Mouse (Mus musculus): ENCODE measurements at regions not wholly inside any gene's neighbourhood (a gene's known extent, or its start where the extent isn't known, plus 50 kb on each side); places are given as distances from the start of the nearest gene placed in this dataset.

GRCm38 (mm10) chr7:61769826-61770225 is 576.5 kb upstream of the Ndn start:
- H3K9me3 ChIP-seq (replicated peaks; ENCODE audit: low read length): no peaks in the 10 kb centered on the region
- no peak overlapping the region for H3K4me2 ChIP-seq (ENCODE audit: low read length)
- no peaks in the 10 kb centered on the region for H3K4me1 ChIP-seq (replicated peaks; ENCODE audit: insufficient read depth, low read length)
- no peak overlapping the region for H3K9ac ChIP-seq (ENCODE audit: low read depth, low read length)
- no peak for DNase-seq (ENCODE audit: low spot score)
- TF ChIP-seq CTCF (IDR thresholded peaks at IDR 0.05; ENCODE audit: low read depth): peak; percentile 41; the same call in 1 of the 2 replicates
- no peak overlapping the region for H3K27ac ChIP-seq
- H3K27me3 ChIP-seq (ENCODE audit: insufficient read depth, low read length): no peaks in the 10 kb centered on the region
- ATAC-seq (replicated peaks; ENCODE audit: low FRiP score, low read depth): no peak
- H3K36me3 ChIP-seq (ENCODE audit: insufficient read depth, low read length): no peaks in the 10 kb centered on the region
- no peak overlapping the region for H3K4me3 ChIP-seq (replicated peaks; ENCODE audit: low read depth, low read length)

DNA sequence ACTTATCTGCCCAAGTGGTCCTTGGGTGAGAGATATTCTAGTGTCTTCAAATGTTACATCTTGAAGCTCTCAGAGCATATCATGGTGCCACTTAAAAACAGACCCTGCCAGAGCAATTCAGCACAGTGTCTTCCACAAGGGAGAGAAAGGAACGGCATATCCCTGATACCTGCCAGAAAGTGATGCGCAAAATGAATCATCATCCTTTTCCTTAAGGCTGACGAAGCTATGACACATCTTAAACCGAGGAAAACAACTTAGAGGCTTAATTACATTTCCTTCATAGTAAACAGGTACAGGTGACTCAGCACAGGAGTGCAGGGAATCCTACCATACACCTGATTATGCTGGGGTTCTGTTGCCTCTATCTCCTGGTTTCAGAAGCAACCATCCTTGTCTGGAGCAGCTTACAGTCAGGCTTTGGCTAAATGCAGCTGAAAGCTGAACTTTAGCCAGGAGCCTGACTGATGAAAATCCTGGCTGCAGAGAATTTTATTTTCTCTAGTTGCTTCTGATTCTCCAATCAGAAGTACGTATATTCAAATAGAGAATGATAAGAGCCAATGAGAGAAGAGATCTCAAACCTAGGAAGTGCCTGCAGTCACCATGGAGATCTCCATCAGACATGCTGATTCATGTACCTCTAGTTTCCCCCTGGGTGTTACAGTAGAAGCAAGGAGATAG is 556.1 kb upstream of the Ndn start:
- Histone ChIP-seq H3K27ac (no peak overlapping the region), H3K36me3 (ENCODE audit: insufficient read depth, low read length) (no peaks in the 10 kb centered on the region), H3K4me3 (replicated peaks; ENCODE audit: low read depth, low read length) (no peak overlapping the region), H3K4me1 (replicated peaks; ENCODE audit: insufficient read depth, low read length) (no peaks in the 10 kb centered on the region), H3K9me3 (replicated peaks; ENCODE audit: low read length) (no peaks in the 10 kb centered on the region), H3K4me2 (ENCODE audit: low read length) (no peak overlapping the region), H3K27me3 (ENCODE audit: insufficient read depth, low read length) (no peaks in the 10 kb centered on the region), H3K9ac (ENCODE audit: low read depth, low read length) (no peak overlapping the region)
- 81% methylated on average over 5 of the region's 5 CpGs for WGBS
- no peak for ATAC-seq (replicated peaks; ENCODE audit: low FRiP score, low read depth)
- no peak for DNase-seq (ENCODE audit: low spot score)
- TF ChIP-seq CTCF (IDR thresholded peaks at IDR 0.05; ENCODE audit: low read depth): no peak

GRCm38 (mm10) chr7:61836827-61837226 is 509.5 kb upstream of the Ndn start:
- DNase-seq (ENCODE audit: low spot score): no peak
- no peak overlapping the region for H3K4me2 ChIP-seq (ENCODE audit: low read length)
- no peaks in the 10 kb centered on the region for H3K4me1 ChIP-seq (replicated peaks; ENCODE audit: insufficient read depth, low read length)
- TF ChIP-seq CTCF (IDR thresholded peaks at IDR 0.05; ENCODE audit: low read depth): no peak
- no peak overlapping the region for H3K9ac ChIP-seq (ENCODE audit: low read depth, low read length)
- H3K36me3 ChIP-seq (ENCODE audit: insufficient read depth, low read length): no peaks in the 10 kb centered on the region
- no peak overlapping the region for H3K27ac ChIP-seq
- H3K9me3 ChIP-seq (replicated peaks; ENCODE audit: low read length): no peaks in the 10 kb centered on the region
- H3K27me3 ChIP-seq (ENCODE audit: insufficient read depth, low read length): no peaks in the 10 kb centered on the region
- no peak for ATAC-seq (replicated peaks; ENCODE audit: low FRiP score, low read depth)
- H3K4me3 ChIP-seq (replicated peaks; ENCODE audit: low read depth, low read length): no peak overlapping the region
- 86% methylated on average over 1 of the region's 1 CpGs for WGBS

DNA sequence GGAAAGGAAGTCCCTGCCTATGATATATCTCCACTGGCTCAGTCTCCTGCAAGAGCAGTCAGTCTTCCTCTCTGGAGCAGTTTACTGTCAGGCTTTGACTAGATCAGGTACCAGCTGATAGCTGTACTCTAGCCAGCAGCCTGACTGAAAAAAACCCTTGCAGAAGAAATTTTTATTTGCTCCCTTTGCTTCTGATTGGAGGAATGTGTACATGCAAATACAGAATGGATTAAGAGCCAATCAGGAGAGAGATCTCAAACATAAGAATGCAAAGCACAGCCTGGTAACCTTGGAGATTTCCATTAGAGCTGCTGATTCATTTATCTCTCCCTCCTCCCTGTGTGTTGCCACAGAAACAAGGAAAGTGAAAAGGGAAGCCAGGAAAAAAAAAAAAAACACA is 509.1 kb upstream of the Ndn start:
- H3K4me3 ChIP-seq (replicated peaks; ENCODE audit: low read depth, low read length): no peak overlapping the region
- H3K4me1 ChIP-seq (replicated peaks; ENCODE audit: insufficient read depth, low read length): no peaks in the 10 kb centered on the region
- H3K36me3 ChIP-seq (ENCODE audit: insufficient read depth, low read length): no peaks in the 10 kb centered on the region
- TF ChIP-seq CTCF (IDR thresholded peaks at IDR 0.05; ENCODE audit: low read depth): no peak
- DNase-seq (ENCODE audit: low spot score) (peak; percentile 42), ATAC-seq (replicated peaks; ENCODE audit: low FRiP score, low read depth) (peak; percentile 54; the same call in 1 of the 2 replicates)
- H3K9ac ChIP-seq (ENCODE audit: low read depth, low read length): no peak overlapping the region
- H3K4me2 ChIP-seq (ENCODE audit: low read length): no peak overlapping the region
- H3K27ac ChIP-seq: no peak overlapping the region
- no peaks in the 10 kb centered on the region for H3K9me3 ChIP-seq (replicated peaks; ENCODE audit: low read length)
- no peaks in the 10 kb centered on the region for H3K27me3 ChIP-seq (ENCODE audit: insufficient read depth, low read length)

DNA sequence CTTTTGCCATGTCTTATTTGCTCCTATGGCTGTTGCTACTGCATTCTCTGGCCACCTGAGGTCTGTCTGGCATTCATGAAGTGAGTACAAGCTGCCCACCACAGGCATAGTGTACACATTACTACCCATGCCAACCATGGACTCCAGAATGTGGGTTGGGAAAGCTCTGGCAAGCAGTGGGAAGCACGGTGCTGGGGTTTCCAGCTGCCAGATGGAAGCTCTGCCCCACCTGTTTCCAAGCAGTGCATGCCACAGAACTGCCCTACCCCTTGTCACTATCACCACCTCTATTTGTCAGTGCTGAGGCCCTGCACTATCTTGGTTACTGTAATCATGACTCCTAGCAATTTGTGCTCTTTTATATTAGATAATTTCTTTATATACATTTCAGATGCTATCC is 494.4 kb upstream of the Ndn start:
- Histone ChIP-seq H3K9ac (ENCODE audit: low read depth, low read length) (no peak overlapping the region), H3K36me3 (ENCODE audit: insufficient read depth, low read length) (no peaks in the 10 kb centered on the region), H3K9me3 (replicated peaks; ENCODE audit: low read length) (no peaks in the 10 kb centered on the region), H3K27ac (no peak overlapping the region), H3K4me2 (ENCODE audit: low read length) (no peak overlapping the region), H3K27me3 (ENCODE audit: insufficient read depth, low read length) (no peaks in the 10 kb centered on the region), H3K4me3 (replicated peaks; ENCODE audit: low read depth, low read length) (no peak overlapping the region), H3K4me1 (replicated peaks; ENCODE audit: insufficient read depth, low read length) (no peaks in the 10 kb centered on the region)
- DNase-seq (ENCODE audit: low spot score) (no peak), ATAC-seq (replicated peaks; ENCODE audit: low FRiP score, low read depth) (no peak)
- WGBS: 89% methylated on average over 1 of the region's 1 CpGs
- no peak for TF ChIP-seq CTCF (IDR thresholded peaks at IDR 0.05; ENCODE audit: low read depth)

- Histone ChIP-seq H3K9me3 (replicated peaks; ENCODE audit: low read length) (no peaks in the 10 kb centered on the region), H3K4me1 (replicated peaks; ENCODE audit: insufficient read depth, low read length) (no peaks in the 10 kb centered on the region), H3K9ac (ENCODE audit: low read depth, low read length) (no peak overlapping the region), H3K4me2 (ENCODE audit: low read length) (no peak overlapping the region), H3K27me3 (ENCODE audit: insufficient read depth, low read length) (no peaks in the 10 kb centered on the region), H3K27ac (no peak overlapping the region), H3K4me3 (replicated peaks; ENCODE audit: low read depth, low read length) (no peak overlapping the region), H3K36me3 (ENCODE audit: insufficient read depth, low read length) (no peaks in the 10 kb centered on the region)
- DNase-seq (ENCODE audit: low spot score) (no peak), ATAC-seq (replicated peaks; ENCODE audit: low FRiP score, low read depth) (no peak)
- no peak for TF ChIP-seq CTCF (IDR thresholded peaks at IDR 0.05; ENCODE audit: low read depth)
Measured at GRCm38 (mm10) chr7:61864517-61864916, 481.9 kb upstream of the Ndn start.

DNA sequence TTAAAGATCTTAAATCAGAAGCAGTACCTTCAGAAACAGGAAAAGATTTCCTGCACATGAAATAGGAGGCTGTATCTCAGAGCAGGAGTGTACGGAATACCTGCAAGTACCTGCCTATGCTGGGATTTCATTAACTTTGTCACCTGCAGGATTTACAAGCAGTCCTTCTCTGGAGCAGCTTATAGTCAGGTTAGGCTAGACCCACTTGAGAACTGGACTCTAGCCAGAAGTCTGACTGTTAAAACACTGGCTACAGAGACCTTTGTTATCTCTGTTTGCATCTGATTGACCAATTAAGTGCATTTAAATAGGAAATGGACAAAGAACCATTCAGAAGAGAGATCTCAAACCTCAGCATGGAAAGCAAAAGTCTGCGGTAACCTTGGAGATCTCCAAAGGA is 480.0 kb upstream of the Ndn start:
- ATAC-seq (replicated peaks; ENCODE audit: low FRiP score, low read depth) (no peak), DNase-seq (ENCODE audit: low spot score) (no peak)
- Histone ChIP-seq H3K27me3 (ENCODE audit: insufficient read depth, low read length) (no peaks in the 10 kb centered on the region), H3K4me3 (replicated peaks; ENCODE audit: low read depth, low read length) (no peak overlapping the region), H3K36me3 (ENCODE audit: insufficient read depth, low read length) (no peaks in the 10 kb centered on the region), H3K9me3 (replicated peaks; ENCODE audit: low read length) (no peaks in the 10 kb centered on the region), H3K27ac (no peak overlapping the region), H3K4me1 (replicated peaks; ENCODE audit: insufficient read depth, low read length) (no peaks in the 10 kb centered on the region), H3K4me2 (ENCODE audit: low read length) (no peak overlapping the region), H3K9ac (ENCODE audit: low read depth, low read length) (no peak overlapping the region)
- TF ChIP-seq CTCF (IDR thresholded peaks at IDR 0.05; ENCODE audit: low read depth): no peak
- 87% methylated on average over 2 of the region's 2 CpGs for WGBS
